Mouse (Mus musculus) bone marrow, adult 2 months (tissue): ENCODE measurements around the gene Pdzrn3. TPM values are rescaled to one million over a fixed set of nuclear protein-coding genes. Genes with fewer than 3 reads are reported as not detected.

Source experiments
- H3K27ac ChIP-seq: fragments of 200-500 bp; 2 replicates; pipeline ENCODE4 v1.5.1; 2012; ENCODE audit warnings: low read depth, mild to moderate bottlenecking, control low read depth, inconsistent platforms, low read length; ENCODE audit not compliant: control insufficient read depth, poor library complexity, insufficient read depth
- H3K4me1 ChIP-seq: fragments of 200-500 bp; 2 replicates; pipeline ENCODE4 v1.6.1; 2011; ENCODE audit warnings: low read length; ENCODE audit not compliant: control insufficient read depth, insufficient read depth
- H3K4me3 ChIP-seq: fragments of 200-500 bp; replicated peaks from 2 replicates; pipeline ENCODE3; 2011; ENCODE audit warnings: mild to moderate bottlenecking, low read depth, low read length, control low read depth; ENCODE audit not compliant: control insufficient read depth
- CTCF ChIP-seq: fragments of 200-500 bp; IDR thresholded peaks from 2 replicates; pipeline ENCODE4 v1.5.1; 2011; ENCODE audit warnings: low read length, control low read depth; ENCODE audit not compliant: control insufficient read depth, insufficient read depth
- POLR2A ChIP-seq: fragments of 200-500 bp; IDR thresholded peaks from 2 replicates; pipeline ENCODE4 v1.6.1; 2011; ENCODE audit warnings: low read depth, mild to moderate bottlenecking, control low read depth, low read length, borderline replicate concordance; ENCODE audit not compliant: control insufficient read depth
- WGBS: fragments of 180-500 bp; shearing (Covaris S2); methylation state at CpG from one replicate; pipeline ENCODE4 v1.1.7; 2018; 5-methylcytosine and 5-hydroxymethylcytosine counted together
- polyA plus RNA-seq: library from polyadenylated mRNA; stranded (reverse); fragments of >200 nt; gene quantifications from 2 replicates; pipeline ENCODE4 v1.2.4, GENCODE M21; 2011; ENCODE audit warnings: low replicate concordance; ENCODE audit not compliant: missing spikeins, insufficient read depth, insufficient read length

The Pdzrn3 gene
- polyA plus RNA-seq, 1 experiment: 1.8 TPM

GRCm38 (mm10) chr6:101125396-101125795, 252.3 kb downstream of the Pdzrn3 start:
- TF ChIP-seq POLR2A (no peak), CTCF (no peak)
- WGBS: 59% methylated on average over 5 of the region's 5 CpGs
- no peaks in the 10 kb centered on the region for H3K4me1 ChIP-seq
- H3K4me3 ChIP-seq: no peak overlapping the region
- H3K27ac ChIP-seq: no peak overlapping the region

- no peaks in the 10 kb centered on the region for H3K4me1 ChIP-seq
- WGBS: 79% methylated on average over 1 of the region's 1 CpGs
- TF ChIP-seq CTCF (no peak), POLR2A (no peak)
- no peak overlapping the region for H3K27ac ChIP-seq
- no peak overlapping the region for H3K4me3 ChIP-seq
These were observed 268.7 kb downstream of the Pdzrn3 start for GRCm38 (mm10) chr6:101108951-101109350.

GRCm38 (mm10) chr6:101103506-101103905, 274.2 kb downstream of the Pdzrn3 start:
- TF ChIP-seq POLR2A: no peak
- TF ChIP-seq CTCF: no peak

GRCm38 (mm10) chr6:101101709-101102654, 275.7 kb downstream of the Pdzrn3 start:
- no peak overlapping the region for H3K27ac ChIP-seq
- WGBS: 76% methylated on average over 14 of the region's 14 CpGs
- H3K4me3 ChIP-seq: no peak overlapping the region
- TF ChIP-seq CTCF (no peak), POLR2A (no peak)
- H3K4me1 ChIP-seq: no peaks in the 10 kb centered on the region

More at GRCm38 (mm10) chr6:101103506-101103905, 274.2 kb downstream of the Pdzrn3 start:
- no peak overlapping the region for H3K27ac ChIP-seq
- H3K4me3 ChIP-seq: no peak overlapping the region
- WGBS: 81% methylated on average over 6 of the region's 6 CpGs
- no peaks in the 10 kb centered on the region for H3K4me1 ChIP-seq
